Mouse (Mus musculus): ENCODE measurements around the gene Tagln2. TPM values are rescaled to one million over a fixed set of nuclear protein-coding genes. Genes with fewer than 3 reads are reported as not detected.

Tagln2 gene
- polyA plus RNA-seq, 1 experiment from 2014 or later, result 72.3 TPM

DNA sequence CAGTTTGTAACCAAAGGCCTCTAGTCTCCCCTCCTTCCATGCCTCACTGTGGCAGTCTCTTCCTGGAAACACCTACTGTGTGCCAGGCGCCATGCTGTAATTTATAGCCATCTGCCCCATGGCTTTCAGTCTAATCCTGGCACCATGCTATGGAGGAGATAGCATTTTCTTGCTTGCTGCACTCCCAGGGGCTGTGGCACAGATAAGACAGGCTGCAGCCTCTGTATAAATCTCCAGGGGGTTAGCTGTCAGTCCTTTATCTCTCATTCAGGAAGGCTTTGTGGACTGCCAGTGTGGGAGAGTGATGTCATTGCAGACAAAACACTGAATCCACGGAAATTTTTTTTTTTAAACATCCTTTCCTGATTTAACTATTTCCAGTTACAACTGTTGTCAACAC, 8.3 kb downstream of the Tagln2 start:
- Histone ChIP-seq H3K4me2 (no peak overlapping the region), H3K9ac (no peak overlapping the region), H3K9me3 (no peaks in the 10 kb centered on the region), H3K27me3 (peaks cover 2% of the 10 kb centered on the region; the same call in 1 of the 2 replicates), H3K4me1 (replicated peaks) (peaks cover 28% of the 10 kb centered on the region), H3K4me3 (no peak overlapping the region), H3K36me3 (no peaks in the 10 kb centered on the region), H3K27ac (no peak overlapping the region)
- ATAC-seq (ENCODE audit: low FRiP score), result no peak
- 45% methylated on average over 2 of the region's 2 CpGs for WGBS

DNA sequence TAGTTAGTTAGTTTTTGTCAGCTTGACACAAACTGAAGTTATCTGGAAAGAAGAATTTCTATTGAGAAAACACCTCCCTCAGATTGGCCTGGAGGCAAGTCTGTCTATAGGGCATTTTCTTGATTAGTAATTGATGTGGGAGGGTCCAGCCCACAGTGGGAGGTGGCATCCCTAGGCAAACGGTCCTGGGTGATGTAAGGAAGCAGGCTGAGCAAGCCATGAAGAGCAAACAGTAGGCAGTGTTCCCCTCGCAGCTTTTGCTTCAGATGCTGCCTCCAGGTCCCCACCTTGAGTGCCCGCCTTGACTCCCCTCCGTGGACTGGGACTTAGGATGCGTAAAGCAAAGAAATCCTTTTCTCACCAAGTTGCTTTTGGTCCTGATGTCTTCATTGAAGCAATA, 9.4 kb downstream of the Tagln2 start:
- WGBS, result 77% methylated on average over 5 of the region's 5 CpGs
- peaks cover 25% of the 10 kb centered on the region for H3K4me1 ChIP-seq (replicated peaks)

DNA sequence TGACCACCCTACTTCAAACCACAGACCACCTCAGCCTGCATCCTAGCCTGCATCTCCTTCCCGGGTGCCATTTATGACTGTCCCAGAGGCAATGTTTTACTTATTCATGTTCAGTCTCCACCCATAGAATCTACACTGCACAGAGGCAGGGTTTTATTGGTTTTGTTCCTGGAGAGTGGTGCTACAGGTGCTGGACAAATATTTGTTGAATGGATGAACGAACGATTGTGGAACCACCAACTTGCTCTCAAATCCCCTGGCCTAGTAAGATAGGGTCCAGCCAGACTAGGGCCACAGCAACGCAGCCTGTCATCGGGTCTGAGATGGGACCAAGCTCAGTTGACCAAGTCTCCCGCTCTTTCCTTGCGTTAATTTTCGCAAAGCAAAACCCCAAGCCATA, 10.1 kb downstream of the Tagln2 start:
- H3K27me3 ChIP-seq, result no peaks in the 10 kb centered on the region
- no peak overlapping the region for H3K27ac ChIP-seq
- H3K36me3 ChIP-seq, result no peaks in the 10 kb centered on the region
- H3K4me2 ChIP-seq, result no peak overlapping the region
- ATAC-seq (ENCODE audit: low FRiP score), result no peak
- H3K9ac ChIP-seq, result no peak overlapping the region
- H3K9me3 ChIP-seq, result no peaks in the 10 kb centered on the region
- no peak overlapping the region for H3K4me3 ChIP-seq
- H3K4me1 ChIP-seq (replicated peaks), result peaks cover 18% of the 10 kb centered on the region
- WGBS, result 55% methylated on average over 8 of the region's 8 CpGs

More for the DNA sequence above, 9.4 kb downstream of the Tagln2 start:
- no peaks in the 10 kb centered on the region for H3K36me3 ChIP-seq
- H3K9me3 ChIP-seq, result no peaks in the 10 kb centered on the region
- no peaks in the 10 kb centered on the region for H3K27me3 ChIP-seq
- H3K9ac ChIP-seq, result no peak overlapping the region
- no peak overlapping the region for H3K4me2 ChIP-seq
- H3K4me3 ChIP-seq, result no peak overlapping the region
- H3K27ac ChIP-seq, result no peak overlapping the region
- no peak for ATAC-seq (ENCODE audit: low FRiP score)

DNA sequence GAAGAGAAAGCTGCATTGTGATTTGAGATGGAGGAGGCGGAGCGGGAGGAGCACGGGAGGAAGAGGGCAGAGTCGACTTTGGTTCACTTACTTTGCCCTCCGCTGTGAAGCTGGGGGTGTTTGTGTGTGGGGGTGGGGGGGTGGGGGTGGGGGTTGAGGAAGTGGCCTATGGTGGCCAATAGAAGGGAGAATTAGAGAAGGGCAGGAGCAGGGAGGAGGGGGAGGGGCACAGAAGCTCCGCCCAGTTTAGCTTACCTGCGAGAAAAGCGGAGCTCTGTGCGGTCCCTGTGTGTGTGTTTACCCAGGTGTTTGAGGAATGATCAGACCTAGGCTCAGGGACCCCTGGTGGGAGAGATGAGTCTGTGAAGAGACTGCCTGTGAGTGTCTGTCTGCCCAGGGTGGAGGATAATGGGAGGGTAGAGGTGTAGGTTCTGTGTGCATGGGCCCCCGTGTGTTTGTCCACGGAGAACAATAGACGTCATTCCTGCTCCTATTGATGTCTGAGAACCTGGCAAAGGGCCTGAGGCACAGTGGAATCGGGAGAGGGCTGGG, 10.7 kb downstream of the Tagln2 start:
- Histone ChIP-seq H3K4me1 (replicated peaks) (peaks cover 16% of the 10 kb centered on the region), H3K9me3 (no peaks in the 10 kb centered on the region), H3K4me3 (no peak overlapping the region), H3K27me3 (0 out of 2 replicates have a peak, but pooled peaks cover 3% of the 10 kb centered on the region), H3K9ac (no peak overlapping the region), H3K36me3 (no peaks in the 10 kb centered on the region), H3K27ac (no peak overlapping the region), H3K4me2 (no peak overlapping the region)
- no peak for ATAC-seq (ENCODE audit: low FRiP score)
- WGBS, result 28% methylated on average over 13 of the region's 13 CpGs

DNA sequence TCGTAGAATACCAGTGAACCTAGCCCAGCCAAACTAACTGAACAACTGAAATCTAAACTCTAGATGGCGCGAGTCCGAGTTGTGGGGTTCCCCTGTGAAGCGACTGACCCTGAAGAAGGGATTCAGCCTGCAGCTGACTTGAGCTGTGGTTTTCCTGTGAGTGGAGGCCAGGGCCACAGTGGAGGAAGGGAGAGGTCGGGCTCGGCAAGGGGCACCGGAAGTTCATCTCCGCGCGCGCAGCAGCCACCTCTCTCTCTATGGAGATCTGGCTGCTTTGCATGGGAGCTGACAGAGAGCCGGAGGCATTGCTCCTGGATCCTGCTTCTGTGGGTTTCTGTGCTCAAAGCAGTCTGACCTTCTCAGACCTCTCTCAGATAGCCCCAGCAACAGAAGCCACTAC, 13.1 kb downstream of the Tagln2 start:
- H3K9me3 ChIP-seq, result no peaks in the 10 kb centered on the region
- peak overlapping the region; percentile 26 for H3K4me2 ChIP-seq
- H3K9ac ChIP-seq, result no peak overlapping the region; the same call in 1 of the 2 replicates
- H3K4me3 ChIP-seq, result no peak overlapping the region
- H3K4me1 ChIP-seq (replicated peaks), result peaks cover 20% of the 10 kb centered on the region
- H3K27ac ChIP-seq, result no peak overlapping the region
- H3K36me3 ChIP-seq, result no peaks in the 10 kb centered on the region
- WGBS, result 31% methylated on average over 13 of the region's 13 CpGs
- 0 out of 2 replicates have a peak, but pooled peaks cover 4% of the 10 kb centered on the region for H3K27me3 ChIP-seq
- ATAC-seq (ENCODE audit: low FRiP score), result no peak

DNA sequence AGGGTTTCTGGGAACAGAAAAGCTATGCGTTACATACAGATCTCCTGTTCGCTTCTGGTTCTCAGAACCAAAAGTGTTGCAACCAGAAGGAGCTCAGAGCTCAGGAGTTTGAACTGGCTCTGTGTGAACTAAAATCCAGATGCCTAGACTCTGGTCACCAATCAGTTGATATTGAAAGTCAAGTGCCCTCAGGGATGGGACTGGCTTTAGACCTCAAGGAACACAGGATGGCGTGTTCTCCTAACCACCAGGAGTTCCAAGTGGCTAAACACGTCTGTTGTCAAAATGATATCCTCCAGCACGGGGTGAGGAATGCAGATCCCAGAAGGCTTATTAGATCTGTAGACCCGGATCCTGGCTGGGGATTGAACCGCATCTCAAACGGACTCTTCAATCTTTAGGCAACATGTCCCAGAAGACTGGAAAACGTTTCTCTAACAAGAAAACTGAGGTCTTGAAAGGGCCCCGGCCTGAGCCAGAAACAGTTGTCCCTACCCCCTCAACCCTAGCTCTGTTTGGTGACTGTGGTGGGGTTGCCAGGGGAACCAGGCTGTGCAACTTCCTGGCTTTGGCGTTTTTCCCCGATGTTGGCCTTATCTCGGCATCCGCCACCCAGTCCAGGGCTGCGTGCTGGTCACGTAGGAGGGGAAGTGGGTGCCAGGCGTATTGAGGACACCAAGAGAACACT, 13.8 kb downstream of the Tagln2 start:
- WGBS, result 81% methylated on average over 17 of the region's 17 CpGs
- Histone ChIP-seq H3K9me3 (no peaks in the 10 kb centered on the region), H3K9ac (no peak overlapping the region), H3K36me3 (no peaks in the 10 kb centered on the region), H3K27me3 (0 out of 2 replicates have a peak, but pooled peaks cover 4% of the 10 kb centered on the region), H3K4me2 (no peak overlapping the region), H3K27ac (no peak overlapping the region), H3K4me1 (replicated peaks) (peaks cover 17% of the 10 kb centered on the region), H3K4me3 (no peak overlapping the region)
- 0 out of 2 replicates have a peak, but pooled peaks have one; percentile 19 for ATAC-seq (ENCODE audit: low FRiP score)

DNA sequence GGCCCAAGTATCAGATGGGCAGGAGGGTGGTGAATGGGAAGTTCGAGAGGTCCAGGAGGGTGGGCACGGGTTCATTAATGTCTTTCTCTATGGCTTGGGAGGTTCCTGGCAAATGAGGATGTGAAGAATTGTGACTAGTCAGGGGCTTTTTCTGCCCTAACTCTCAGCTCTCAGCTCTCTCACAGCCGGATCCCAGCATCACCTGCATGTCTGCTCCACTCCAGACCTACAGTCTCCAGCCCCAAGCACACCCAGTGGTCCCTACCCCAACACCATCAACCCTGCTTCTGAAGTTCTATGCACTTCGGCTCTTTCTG, 14.3 kb downstream of the Tagln2 start:
- Histone ChIP-seq H3K9ac (no peak overlapping the region), H3K27ac (no peak overlapping the region), H3K36me3 (no peaks in the 10 kb centered on the region), H3K9me3 (no peaks in the 10 kb centered on the region), H3K4me2 (no peak overlapping the region), H3K27me3 (0 out of 2 replicates have a peak, but pooled peaks cover 4% of the 10 kb centered on the region), H3K4me3 (no peak overlapping the region), H3K4me1 (replicated peaks) (peaks cover 17% of the 10 kb centered on the region)
- WGBS, result 86% methylated on average over 4 of the region's 4 CpGs
- no peak for ATAC-seq (ENCODE audit: low FRiP score)

DNA sequence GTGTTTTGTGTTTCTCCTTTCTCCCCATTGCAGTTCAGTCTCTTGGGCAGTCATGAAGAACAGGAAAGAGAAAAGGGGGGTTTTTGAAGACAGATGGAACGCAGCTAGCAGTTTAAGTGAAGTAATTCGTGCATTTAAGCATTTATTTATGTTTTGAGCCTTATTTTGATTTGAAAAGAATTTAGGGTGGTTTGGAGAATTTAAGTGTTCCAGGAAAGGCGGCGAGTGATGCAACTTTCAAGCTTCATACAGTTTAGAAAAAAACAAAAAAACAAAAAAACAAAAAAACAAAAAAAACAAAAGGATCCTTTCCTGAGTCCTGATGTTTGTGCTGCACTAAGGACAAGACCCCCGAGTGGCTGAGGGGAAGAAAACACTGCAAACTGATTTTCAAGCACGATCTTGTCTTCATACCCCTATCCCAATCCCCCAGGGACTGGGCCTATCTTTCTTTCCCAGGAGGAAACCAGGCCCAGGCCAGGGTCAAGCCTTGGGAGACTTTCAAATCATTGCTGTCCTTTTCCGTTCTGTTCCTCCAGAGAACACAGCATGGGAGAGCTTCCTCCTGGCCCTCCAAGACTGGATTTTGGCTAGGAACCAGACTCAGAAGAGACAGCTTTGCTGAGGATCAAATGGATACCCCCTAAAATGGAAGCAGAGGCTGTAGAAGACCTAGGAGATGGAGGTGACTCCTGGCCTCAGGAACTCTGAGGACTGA, 14.9 kb downstream of the Tagln2 start:
- no peaks in the 10 kb centered on the region for H3K9me3 ChIP-seq
- ATAC-seq (ENCODE audit: low FRiP score), result no peak
- no peak overlapping the region for H3K4me2 ChIP-seq
- H3K27ac ChIP-seq, result no peak overlapping the region
- WGBS, result 81% methylated on average over 7 of the region's 7 CpGs
- H3K36me3 ChIP-seq, result no peaks in the 10 kb centered on the region
- H3K4me1 ChIP-seq (replicated peaks), result peaks cover 17% of the 10 kb centered on the region
- no peak overlapping the region for H3K4me3 ChIP-seq
- no peak overlapping the region for H3K9ac ChIP-seq
- 0 out of 2 replicates have a peak, but pooled peaks cover 4% of the 10 kb centered on the region for H3K27me3 ChIP-seq

DNA sequence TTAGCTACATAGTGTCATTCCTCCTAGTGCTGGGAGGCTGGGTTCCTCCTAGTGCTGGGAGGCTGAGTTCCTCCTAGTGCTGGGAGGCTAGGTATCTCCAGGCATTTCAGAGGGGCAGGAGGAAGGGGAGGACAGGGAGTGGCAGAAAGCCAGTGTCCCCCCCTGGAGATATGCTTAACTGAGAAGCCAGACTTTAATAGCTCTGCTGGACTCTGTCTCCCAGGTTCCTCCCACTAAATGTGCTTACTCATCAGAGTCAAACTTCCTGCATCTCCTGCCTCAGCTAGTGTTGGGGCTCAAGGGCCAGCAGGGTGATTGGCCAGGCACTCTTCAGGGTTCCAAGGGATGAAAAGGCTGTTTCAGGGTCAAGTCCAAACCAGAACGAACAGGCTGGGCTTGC, 15.5 kb downstream of the Tagln2 start:
- Histone ChIP-seq H3K27me3 (0 out of 2 replicates have a peak, but pooled peaks cover 4% of the 10 kb centered on the region), H3K4me3 (no peak overlapping the region), H3K27ac (peak overlapping the region; percentile 2; the same call in 1 of the 2 replicates), H3K36me3 (no peaks in the 10 kb centered on the region), H3K4me1 (replicated peaks) (peaks cover 20% of the 10 kb centered on the region), H3K9ac (no peak overlapping the region), H3K9me3 (no peaks in the 10 kb centered on the region), H3K4me2 (no peak overlapping the region)
- no peak for ATAC-seq (ENCODE audit: low FRiP score)
- WGBS, result 60% methylated on average over 1 of the region's 1 CpGs

DNA sequence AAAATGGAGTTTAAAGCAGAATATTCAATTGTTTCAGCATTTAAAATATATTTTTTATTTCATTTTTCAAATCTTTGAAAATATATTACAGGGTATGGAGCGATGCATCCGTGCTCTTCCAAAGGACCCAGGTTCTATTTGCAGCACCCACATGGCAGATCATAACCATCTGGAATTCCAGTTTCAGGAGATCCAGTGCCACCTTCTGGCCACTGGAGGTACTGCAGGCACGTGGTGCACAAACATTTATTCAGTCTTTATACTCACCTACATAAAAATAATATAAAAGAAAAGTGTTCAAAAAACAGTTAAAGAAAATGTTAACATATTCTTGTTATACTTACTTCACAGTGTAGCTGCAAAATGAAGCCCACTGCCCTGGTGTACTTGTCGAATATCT, 18.2 kb downstream of the Tagln2 start:
- Histone ChIP-seq H3K36me3 (no peaks in the 10 kb centered on the region), H3K9ac (no peak overlapping the region), H3K27me3 (peaks cover 11% of the 10 kb centered on the region; the same call in 1 of the 2 replicates), H3K27ac (no peak overlapping the region), H3K4me2 (no peak overlapping the region), H3K4me3 (no peak overlapping the region), H3K9me3 (no peaks in the 10 kb centered on the region), H3K4me1 (replicated peaks) (peaks cover 26% of the 10 kb centered on the region)
- WGBS, result 77% methylated on average over 4 of the region's 4 CpGs
- ATAC-seq (ENCODE audit: low FRiP score), result no peak

DNA sequence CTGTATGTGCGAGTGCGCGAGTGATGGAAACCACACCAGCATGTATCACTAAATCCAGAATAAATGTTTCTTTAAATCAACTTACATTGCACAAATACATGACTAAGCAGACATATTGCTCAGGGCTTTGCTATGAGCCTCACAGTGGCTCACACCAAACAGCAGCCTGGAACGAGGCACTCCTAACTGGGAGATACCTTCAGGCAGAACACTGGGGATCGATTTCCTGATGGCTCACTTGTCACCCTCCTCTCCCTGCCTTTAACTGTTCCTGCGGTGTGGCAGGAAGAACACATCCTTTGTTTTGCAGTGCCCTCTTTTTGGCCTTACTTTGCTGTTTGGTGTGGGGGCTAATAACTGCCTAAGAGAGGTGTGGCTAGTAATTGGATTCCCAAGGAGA, 19.8 kb downstream of the Tagln2 start:
- Histone ChIP-seq H3K4me3 (no peak overlapping the region), H3K4me1 (replicated peaks) (peaks cover 18% of the 10 kb centered on the region), H3K27ac (no peak overlapping the region), H3K9ac (no peak overlapping the region), H3K27me3 (peaks cover 11% of the 10 kb centered on the region; the same call in 1 of the 2 replicates), H3K36me3 (no peaks in the 10 kb centered on the region), H3K9me3 (no peaks in the 10 kb centered on the region), H3K4me2 (no peak overlapping the region)
- no peak for ATAC-seq (ENCODE audit: low FRiP score)
- 72% methylated on average over 6 of the region's 6 CpGs for WGBS

DNA sequence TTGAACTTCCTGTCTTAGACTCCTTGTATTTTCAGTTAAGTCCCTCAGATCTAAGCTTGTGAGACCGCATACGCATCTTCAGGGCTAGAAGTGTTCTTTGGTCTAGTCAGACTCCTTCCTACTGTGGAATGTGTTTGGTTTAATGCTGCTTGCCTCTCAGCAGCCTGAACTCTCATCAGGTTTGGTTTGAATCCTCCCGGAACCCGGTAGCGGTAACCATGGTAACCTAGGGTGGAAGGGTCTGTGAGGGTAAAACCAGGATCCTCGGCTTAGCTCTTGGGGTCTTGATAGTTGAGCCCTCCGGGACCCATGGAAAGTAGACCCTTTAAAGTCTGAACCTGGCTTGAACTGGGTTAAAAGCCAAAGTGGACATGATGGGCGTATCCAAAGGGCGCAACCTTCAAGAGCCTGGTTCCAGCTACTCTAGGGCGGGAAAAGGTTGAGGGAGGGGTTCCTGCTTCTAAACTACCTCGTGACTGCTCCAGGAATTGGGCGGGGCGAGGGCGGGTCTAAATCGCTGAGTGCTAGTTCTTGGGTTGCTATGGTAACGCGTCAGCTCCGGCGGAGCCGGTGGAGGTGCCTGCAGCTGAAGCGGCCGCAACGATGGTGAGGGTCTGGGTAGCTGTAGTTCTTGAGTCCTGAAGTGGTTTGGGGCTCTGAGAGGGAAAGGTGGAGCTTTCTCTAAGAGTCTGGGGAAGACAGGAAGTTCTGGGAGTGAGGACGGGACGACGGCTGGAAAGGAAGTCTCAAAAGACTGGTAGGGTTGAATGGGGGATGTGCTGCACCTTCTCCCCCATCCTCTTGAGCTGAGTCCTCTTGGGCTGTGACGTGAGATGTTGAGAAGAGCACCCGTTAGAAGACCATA, 21.0 kb downstream of the Tagln2 start, which contains the start of gene Cfap45:
Cfap45 (plus strand) TSS at position 226 of the 865 bp plus-strand sequence.
- no peaks in the 10 kb centered on the region for H3K36me3 ChIP-seq
- WGBS, result 4% methylated on average over 28 of the region's 28 CpGs
- no peaks in the 10 kb centered on the region for H3K9me3 ChIP-seq
- H3K27me3 ChIP-seq, result peaks cover 7% of the 10 kb centered on the region; the same call in 1 of the 2 replicates
- peak within 1 kb of the TSS; percentile 33 for H3K4me3 ChIP-seq
- peak; percentile 84 for ATAC-seq (ENCODE audit: low FRiP score)
- peaks cover 23% of the 10 kb centered on the region for H3K4me1 ChIP-seq (replicated peaks)
- H3K27ac ChIP-seq, result 0 out of 2 replicates have a peak within 1 kb of the TSS, but pooled peaks have one; percentile 18
- H3K9ac ChIP-seq, result peak within 1 kb of the TSS; percentile 46
- H3K4me2 ChIP-seq, result peak within 1 kb of the TSS; percentile 55
